ENCODE assay signal across 17 mouse cellular contexts in genomic region chr7:68193958-68194695, GRCm38 (mm10).
DNase-seq lines count a peak whose midpoint lies in the region; ATAC-seq and TF ChIP-seq lines count a peak whose summit lies in the region.
"Had no signal": no experiment of that assay in that cellular context is flagged by ENCODE, and none has a peak within 500 bp of the region (broad histone marks: within the 10 kb centered on the region; RNA-seq: fewer than 3 reads in every experiment).

No protein-coding gene starts in this region.

- no peak for DNase-seq in kidney, adult 18-20 months
- DNase-seq in heart, adult 9 months (ENCODE audit: low spot score in 2 of 2) = peak; percentile 9 to 32
- DNase-seq in heart, postnatal 14 days = peak; percentile 40 to 46
- DNase-seq in cerebellum, adult 18-20 months = no peak
- no peak for DNase-seq in adipocyte (ENCODE audit: low spot score)
- no peak for DNase-seq in hindbrain, embryonic 11.5 days (ENCODE audit: low spot score)
- DNase-seq: adrenal gland, postnatal 14 days; cerebellum, postnatal 10 days; lung, postnatal 36 days; right cerebral cortex, postnatal 4 days had no signal

- no peak overlapping the region for H3K27ac ChIP-seq in kidney, embryonic 16.5 days (ENCODE audit: low read length)
- H3K27ac ChIP-seq in hindbrain, embryonic 11.5 days (ENCODE audit: low read depth, low read length) = no peak overlapping the region
- H3K27ac ChIP-seq: kidney, postnatal 0 days; left cerebral cortex, adult 2 months; limb, embryonic 13.5 days; midbrain, embryonic 15.5 days; neural tube, embryonic 12.5 days had no signal

- H3K9ac ChIP-seq in kidney, embryonic 16.5 days (replicated peaks; ENCODE audit: low read length) = no peak overlapping the region
- H3K9ac ChIP-seq in hindbrain, embryonic 11.5 days (ENCODE audit: low read depth, low read length) = no peak overlapping the region
- H3K9ac ChIP-seq: limb, embryonic 13.5 days; midbrain, embryonic 15.5 days; neural tube, embryonic 12.5 days had no signal

- H3K79me3 ChIP-seq in C2C12 (ENCODE audit: low read depth) = no peaks in the 10 kb centered on the region

- no peaks in the 10 kb centered on the region for H3K9me3 ChIP-seq in kidney, embryonic 16.5 days (ENCODE audit: low read length)
- no peaks in the 10 kb centered on the region for H3K9me3 ChIP-seq in hindbrain, embryonic 11.5 days (ENCODE audit: control insufficient read depth, low read length)
- H3K9me3 ChIP-seq: limb, embryonic 13.5 days; midbrain, embryonic 15.5 days; neural tube, embryonic 12.5 days had no signal

- TF ChIP-seq CTCF in C2C12 (IDR thresholded peaks at IDR 0.05; ENCODE audit: control insufficient read depth, insufficient read depth, insufficient read length) = no peak

- WGBS in kidney, embryonic 16.5 days = 81% methylated on average over 15 of the region's 15 CpGs
- 81% methylated on average over 15 of the region's 15 CpGs for WGBS in hindbrain, embryonic 11.5 days

- no peaks in the 10 kb centered on the region for H3K27me3 ChIP-seq in kidney, embryonic 16.5 days (ENCODE audit: insufficient read depth, low read length)
- H3K27me3 ChIP-seq in C2C12 (ENCODE audit: control insufficient read depth, insufficient read depth, insufficient read length) = no peaks in the 10 kb centered on the region
- H3K27me3 ChIP-seq in hindbrain, embryonic 11.5 days (ENCODE audit: control insufficient read depth, insufficient read depth, low read length) = no peaks in the 10 kb centered on the region
- H3K27me3 ChIP-seq: limb, embryonic 13.5 days; midbrain, embryonic 15.5 days; neural tube, embryonic 12.5 days had no signal

- H3K79me2 ChIP-seq in C2C12 (ENCODE audit: control insufficient read depth, insufficient read depth) = no peaks in the 10 kb centered on the region

- no peak overlapping the region for H3K4me2 ChIP-seq in kidney, embryonic 16.5 days (replicated peaks; ENCODE audit: low read depth, low read length)
- H3K4me2 ChIP-seq in hindbrain, embryonic 11.5 days (replicated peaks; ENCODE audit: low read depth, low read length) = no peak overlapping the region
- H3K4me2 ChIP-seq: limb, embryonic 13.5 days; midbrain, embryonic 15.5 days; neural tube, embryonic 12.5 days had no signal

- no peak overlapping the region for H3ac ChIP-seq in C2C12 (ENCODE audit: control insufficient read depth, insufficient read length, low read depth)

- no peak overlapping the region for H3K4me3 ChIP-seq in kidney, embryonic 16.5 days (ENCODE audit: low read length)
- H3K4me3 ChIP-seq in C2C12 (ENCODE audit: insufficient read depth, poor library complexity, severe bottlenecking) = no peak overlapping the region
- no peak overlapping the region for H3K4me3 ChIP-seq in hindbrain, embryonic 11.5 days (ENCODE audit: low read depth, low read length)
- H3K4me3 ChIP-seq: left cerebral cortex, adult 2 months; limb, embryonic 13.5 days; midbrain, embryonic 15.5 days; neural tube, embryonic 12.5 days had no signal

- intact Hi-C loops in heart, postnatal 14 days (cut with DNase I) = no loop called here

- no peaks in the 10 kb centered on the region for H3K4me1 ChIP-seq in kidney, embryonic 16.5 days (ENCODE audit: insufficient read depth, low read length)
- H3K4me1 ChIP-seq in hindbrain, embryonic 11.5 days (replicated peaks; ENCODE audit: control insufficient read depth, insufficient read depth, low read length) = no peaks in the 10 kb centered on the region
- H3K4me1 ChIP-seq: limb, embryonic 13.5 days; midbrain, embryonic 15.5 days; neural tube, embryonic 12.5 days had no signal

- H3K36me3 ChIP-seq in kidney, embryonic 16.5 days (ENCODE audit: insufficient read depth, low read length) = peaks cover 58% of the 10 kb centered on the region
- H3K36me3 ChIP-seq in C2C12 (ENCODE audit: control insufficient read depth, insufficient read depth) = peaks cover 36% of the 10 kb centered on the region
- H3K36me3 ChIP-seq in hindbrain, embryonic 11.5 days (ENCODE audit: control insufficient read depth, insufficient read depth, low read length) = peaks cover 14% of the 10 kb centered on the region

- 0 out of 2 replicates have a peak, but pooled peaks have one; percentile 39 for ATAC-seq in kidney, embryonic 16.5 days (ENCODE audit: low FRiP score, low TSS enrichment)
- no peak for ATAC-seq in hindbrain, embryonic 11.5 days (ENCODE audit: low FRiP score)
- ATAC-seq: midbrain, embryonic 15.5 days had no signal

TF ChIP-seq in C2C12, 6 proteins besides CTCF, POLR2A, EP300 and RAD21:
- no peak for TF ChIP-seq MYOG (IDR thresholded peaks at IDR 0.05; ENCODE audit: control insufficient read depth, extremely low read depth, insufficient read length)
- TF ChIP-seq MYOD1 (IDR thresholded peaks at IDR 0.05; ENCODE audit: control insufficient read depth, insufficient read length, low read depth) = peak; percentile 23
- TF ChIP-seq CEBPB (IDR thresholded peaks at IDR 0.05; ENCODE audit: low read depth) = no peak
TF ChIP-seq in C2C12: peak in this region for 1.

Comparison
In these comparisons a context has a peak if more than half of its experiments do, and no peak if none do; other contexts are left out.
1. DNase-seq: peak in heart, adult 9 months (2 of 2) and heart, postnatal 14 days (2 of 2); none in kidney, adult 18-20 months (single experiment), cerebellum, adult 18-20 months (0 of 2), adipocyte (single experiment) and hindbrain, embryonic 11.5 days (single experiment).